Mouse (Mus musculus): ENCODE measurements around the gene Slc35a1. TPM values are rescaled to one million over a fixed set of nuclear protein-coding genes. Genes with fewer than 3 reads are reported as not detected.

The Slc35a1 gene
- 10.8 and 11.9 TPM in 2 replicates for polyA plus RNA-seq (2012; rRNA removed)

DNA sequence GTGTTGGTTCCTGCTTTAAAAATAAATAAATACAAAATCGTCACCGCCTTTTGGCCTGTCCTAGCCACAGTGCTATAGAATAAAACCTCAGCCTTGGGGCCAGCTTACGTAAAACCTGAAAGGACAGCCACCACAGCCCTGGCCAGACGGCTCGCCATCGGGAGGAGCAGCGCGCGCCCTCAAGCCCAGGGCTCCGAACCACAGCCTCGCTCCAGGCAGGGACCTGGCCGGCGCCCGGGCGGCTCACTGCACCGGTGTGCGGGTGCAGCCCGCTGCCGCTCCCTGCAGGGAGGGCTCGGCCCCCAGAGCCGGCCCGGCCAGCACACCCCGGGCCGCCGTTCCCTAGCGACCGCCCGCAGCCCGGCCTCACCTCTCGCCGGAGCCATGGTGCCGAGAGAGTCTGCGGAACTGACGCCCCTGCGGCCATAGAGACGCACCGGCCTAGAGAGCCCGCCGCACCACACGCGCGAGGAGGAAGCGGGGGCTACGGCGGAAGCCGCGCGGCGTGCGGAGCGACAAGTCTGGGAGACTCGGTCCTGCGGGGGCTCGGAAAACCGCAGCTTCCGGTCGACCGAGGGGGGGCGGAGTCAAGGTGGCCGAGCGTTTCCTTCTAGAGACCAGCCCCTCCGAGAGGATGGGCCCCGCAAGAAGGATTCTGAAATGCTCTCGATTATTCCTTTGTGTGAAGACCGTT lies at the start of gene Slc35a1:
Slc35a1 (minus strand) TSS at position 565 of the 694 bp plus-strand sequence.

DNA sequence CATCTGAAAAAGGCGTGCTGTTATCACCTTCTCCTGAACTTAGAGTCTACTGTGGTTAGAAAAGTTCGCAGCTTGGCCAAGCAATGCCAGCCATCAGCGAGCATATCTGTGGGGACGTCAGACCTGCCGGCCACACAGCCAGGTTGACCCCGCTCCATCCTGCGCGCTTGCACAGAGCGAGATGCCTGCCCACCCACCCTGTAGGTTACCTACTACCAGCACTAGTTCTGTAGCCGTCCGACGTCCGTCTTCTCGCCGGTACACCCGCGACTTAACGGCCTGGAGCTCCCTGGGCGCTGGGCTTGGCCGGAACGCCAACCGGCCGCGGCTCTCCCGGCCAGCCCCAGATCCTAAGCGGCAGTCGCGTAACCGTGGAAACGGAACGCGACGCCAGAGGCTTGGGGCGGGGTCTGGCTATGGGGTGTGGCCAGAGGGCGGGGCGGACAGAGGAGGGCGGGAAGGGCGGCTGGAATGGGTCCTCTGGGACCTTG lies 42.7 kb upstream of the Slc35a1 start, which contains the start of gene Cfap206:
Cfap206 (minus strand) TSS at position 356 of the 491 bp plus-strand sequence.

DNA sequence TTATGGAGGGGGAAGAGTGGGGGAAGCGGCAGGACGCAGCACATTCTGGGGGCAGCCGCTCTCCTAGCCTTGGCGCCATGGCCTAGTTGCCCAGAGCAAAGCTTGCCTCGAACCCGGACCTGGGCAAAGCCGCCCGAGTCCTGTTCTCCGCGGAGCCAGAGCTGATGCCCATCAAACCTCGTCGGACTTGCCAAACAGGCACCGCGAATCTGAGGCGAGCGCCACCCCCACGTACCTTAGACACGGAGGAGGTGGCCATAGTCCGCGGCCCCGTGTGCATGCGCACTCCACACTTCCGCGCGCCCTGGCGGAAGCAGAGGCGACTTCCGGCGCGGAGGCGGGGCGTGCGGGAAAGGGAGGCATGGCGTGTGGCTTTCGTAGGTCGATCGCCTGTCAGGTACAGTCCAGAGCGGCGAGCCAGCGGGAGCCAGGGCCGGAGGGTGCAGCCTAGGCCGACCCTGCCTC lies 72.6 kb downstream of the Slc35a1 start, which contains the start of the genes Orc3 and Rars2:
Orc3 (minus strand) TSS at position 315 of the 465 bp plus-strand sequence.
Rars2 (plus strand) TSS at position 328 of the 465 bp plus-strand sequence.

Other genes starting within 250 kb of the Slc35a1 start
- gene Akirin2, start 136.5 kb downstream of the Slc35a1 start, polyA plus RNA-seq (2012; rRNA removed) = 25.3 and 53.7 TPM in 2 replicates
- 11.4 and 15.6 TPM in 2 replicates for gene Orc3, start 72.5 kb downstream of the Slc35a1 start, polyA plus RNA-seq (2012; rRNA removed)
- gene Rars2, start 72.5 kb downstream of the Slc35a1 start, polyA plus RNA-seq (2012; rRNA removed) = 5.3 and 7.9 TPM in 2 replicates
- 2.4 and 3.6 TPM in 2 replicates for gene Cfap206, start 42.8 kb upstream of the Slc35a1 start, polyA plus RNA-seq (2012; rRNA removed)
- not detected in 2 replicates for gene Gm136, start 68.8 kb upstream of the Slc35a1 start, polyA plus RNA-seq (2012; rRNA removed)
- gene Smim8, start 91.0 kb upstream of the Slc35a1 start, polyA plus RNA-seq (2012; rRNA removed) = 0.29 and 0.46 TPM in 2 replicates
- gene Zfp292, start 195.5 kb upstream of the Slc35a1 start, polyA plus RNA-seq (2012; rRNA removed) = 1.3 and 1.4 TPM in 2 replicates
- gene Cga, start 206.3 kb upstream of the Slc35a1 start, polyA plus RNA-seq (2012; rRNA removed) = not detected in 2 replicates

All from ovary, adult 2 months (tissue).